Mouse (Mus musculus) lung, postnatal 10 days (tissue): ENCODE measurements at regions not wholly inside any gene's neighbourhood (a gene's known extent, or its start where the extent isn't known, plus 50 kb on each side); places are given as distances from the start of the nearest gene placed in this dataset.

Experiments
- DNase-seq: peaks from one replicate; pipeline ENCODE4 v3.0.0; 2021

GRCm38 (mm10) chr12:26532823-26533640, 64.0 kb downstream of the Cmpk2 start:
- DNase-seq, result peak; percentile 81

- no peak for DNase-seq
These were observed 63.1 kb downstream of the Cmpk2 start for GRCm38 (mm10) chr12:26532076-26532475.
